Mouse (Mus musculus) monocyte, adult 2 months (primary cell): ENCODE data around the gene Exoc4.

Experiments
- DNase-seq, 2 experiments: peaks; one replicate each; pipeline ENCODE4 v3.0.0; 2022; ENCODE audit warnings: low spot score in 2 of 2, low read depth in 1 of 2

Exoc4 gene

GRCm38 (mm10) chr6:33618590-33618989 lies 369.7 kb downstream of the Exoc4 start:
- DNase-seq: no peak

- no peak for DNase-seq
Measured at GRCm38 (mm10) chr6:33620701-33621100, 371.8 kb downstream of the Exoc4 start.

GRCm38 (mm10) chr6:33625931-33626330 lies 377.0 kb downstream of the Exoc4 start:
- DNase-seq: no peak

GRCm38 (mm10) chr6:33631133-33631532 lies 382.2 kb downstream of the Exoc4 start:
- no peak for DNase-seq

GRCm38 (mm10) chr6:33637192-33637591 lies 388.3 kb downstream of the Exoc4 start:
- DNase-seq: no peak

- DNase-seq: no peak
Measured at GRCm38 (mm10) chr6:33681778-33682640, 433.1 kb downstream of the Exoc4 start.

- DNase-seq: no peak
Measured at GRCm38 (mm10) chr6:33683533-33683932, 434.6 kb downstream of the Exoc4 start.

- DNase-seq: no peak
Measured at GRCm38 (mm10) chr6:33685321-33685720, 436.4 kb downstream of the Exoc4 start.

GRCm38 (mm10) chr6:33690601-33691000 lies 441.7 kb downstream of the Exoc4 start:
- DNase-seq: no peak

- DNase-seq: no peak
Measured at GRCm38 (mm10) chr6:33696976-33697375, 448.1 kb downstream of the Exoc4 start.

GRCm38 (mm10) chr6:33708907-33709306 lies 460.0 kb downstream of the Exoc4 start:
- no peak for DNase-seq

- DNase-seq: no peak
Measured at GRCm38 (mm10) chr6:33709340-33709739, 460.5 kb downstream of the Exoc4 start.

GRCm38 (mm10) chr6:33711742-33712141 lies 462.9 kb downstream of the Exoc4 start:
- DNase-seq: no peak

GRCm38 (mm10) chr6:33712540-33713118 lies 463.7 kb downstream of the Exoc4 start:
- DNase-seq: no peak

GRCm38 (mm10) chr6:33716254-33716965 lies 467.5 kb downstream of the Exoc4 start:
- no peak for DNase-seq

GRCm38 (mm10) chr6:33721166-33721565 lies 472.3 kb downstream of the Exoc4 start:
- DNase-seq: no peak

GRCm38 (mm10) chr6:33722811-33723210 lies 473.9 kb downstream of the Exoc4 start:
- no peak for DNase-seq

- no peak for DNase-seq
Measured at GRCm38 (mm10) chr6:33724596-33724995, 475.7 kb downstream of the Exoc4 start.

- no peak for DNase-seq
Measured at GRCm38 (mm10) chr6:33727271-33727670, 478.4 kb downstream of the Exoc4 start.

- no peak for DNase-seq
Measured at GRCm38 (mm10) chr6:33732214-33732613, 483.3 kb downstream of the Exoc4 start.

- no peak for DNase-seq
Measured at GRCm38 (mm10) chr6:33733602-33734001, 484.7 kb downstream of the Exoc4 start.

GRCm38 (mm10) chr6:33734032-33734431 lies 485.1 kb downstream of the Exoc4 start:
- no peak for DNase-seq
